Mouse (Mus musculus) CD4-positive, CD25-positive, alpha-beta regulatory T cell, adult 4 months (primary cell): ENCODE data around the gene Pdcd6ip. TPM values are rescaled to one million over a fixed set of nuclear protein-coding genes. Genes with fewer than 3 reads are reported as not detected.
"Not testable (repeated sequence)": the region's sequence is repeated elsewhere in the genome, so short reads cannot be mapped to it uniquely, and the experiment has no call there.

Experiments used
- ATAC-seq: one replicate; pipeline ENCODE4 v1.8.0; 2017
- polyA plus RNA-seq, 2 experiments: library from polyadenylated mRNA; unstranded; fragments of 100-300 nt; shearing (Covaris generic); gene quantifications; one replicate each; pipeline ENCODE4 v1.2.1; 2017

Gene Pdcd6ip
- polyA plus RNA-seq, 2 experiments from 2014 or later: 36.9 to 40.3 TPM

DNA sequence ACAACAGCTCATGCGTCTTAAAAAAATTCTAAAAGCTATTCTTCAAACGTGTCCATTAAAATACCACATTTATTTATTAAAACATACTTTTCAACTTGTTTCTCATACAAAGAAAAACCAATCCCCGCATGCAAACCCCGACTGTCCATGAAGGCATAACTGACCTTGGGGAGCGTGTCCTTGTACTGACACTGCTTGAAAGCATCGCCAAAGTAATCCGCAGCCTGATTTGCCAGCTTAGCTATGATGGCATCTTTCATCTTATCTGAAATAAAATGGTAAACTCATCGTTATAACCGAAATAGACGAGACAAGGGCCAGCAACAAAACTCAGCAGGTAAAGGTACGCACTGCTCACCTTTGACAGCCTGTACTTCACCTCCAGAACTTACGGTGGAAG lies 20.6 kb downstream of the Pdcd6ip start:
- ATAC-seq: no peak

DNA sequence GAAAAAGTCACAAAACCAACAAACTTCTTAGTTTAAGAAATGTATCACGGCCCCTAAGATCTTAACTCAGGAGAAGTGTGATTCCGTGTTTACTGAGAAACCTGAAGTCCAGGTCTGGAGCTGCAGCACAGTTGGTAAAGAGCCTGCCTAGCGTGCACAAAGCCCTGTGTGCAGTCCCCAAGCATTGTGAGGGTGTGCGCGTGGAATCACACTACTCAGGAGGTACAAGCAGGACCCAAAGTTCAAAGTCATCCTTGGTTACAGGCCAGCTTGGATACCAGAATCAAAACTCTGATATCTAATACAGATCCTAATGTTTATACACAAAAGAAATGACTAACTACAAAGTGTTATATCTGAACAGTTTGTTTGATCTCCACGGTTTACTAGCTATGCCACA lies 34.3 kb downstream of the Pdcd6ip start:
- ATAC-seq: no peak

DNA sequence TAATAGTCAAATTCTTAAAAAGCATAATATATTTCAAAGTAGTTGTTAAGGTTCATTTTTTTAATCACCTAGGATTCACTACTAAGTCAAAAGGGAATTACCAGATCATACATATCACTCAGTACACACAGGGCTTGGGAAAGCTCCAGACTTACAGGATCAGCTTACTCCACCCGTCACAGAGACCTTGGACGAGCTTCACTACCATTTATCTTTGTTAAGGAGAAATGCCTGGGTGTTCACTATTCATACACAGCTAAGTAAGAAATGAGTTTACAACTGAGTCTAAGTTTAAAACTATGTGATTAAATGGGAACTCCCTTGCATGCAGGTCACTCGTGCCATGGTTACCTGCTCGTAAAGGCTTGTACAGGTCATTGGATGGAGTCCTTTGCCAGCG lies 35.7 kb downstream of the Pdcd6ip start:
- no peak for ATAC-seq

DNA sequence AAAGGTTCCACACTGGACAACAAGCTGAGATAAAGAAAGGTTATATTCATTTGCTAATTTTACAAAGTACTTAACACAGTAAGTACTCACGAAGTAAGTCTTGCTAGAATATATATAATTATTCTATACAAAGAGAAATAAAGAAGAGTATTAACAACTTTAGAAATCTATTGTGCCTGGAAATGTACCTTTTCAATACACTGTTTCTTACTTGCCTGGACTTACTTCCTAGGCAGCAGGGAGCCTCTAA lies 37.3 kb downstream of the Pdcd6ip start:
- no peak for ATAC-seq

DNA sequence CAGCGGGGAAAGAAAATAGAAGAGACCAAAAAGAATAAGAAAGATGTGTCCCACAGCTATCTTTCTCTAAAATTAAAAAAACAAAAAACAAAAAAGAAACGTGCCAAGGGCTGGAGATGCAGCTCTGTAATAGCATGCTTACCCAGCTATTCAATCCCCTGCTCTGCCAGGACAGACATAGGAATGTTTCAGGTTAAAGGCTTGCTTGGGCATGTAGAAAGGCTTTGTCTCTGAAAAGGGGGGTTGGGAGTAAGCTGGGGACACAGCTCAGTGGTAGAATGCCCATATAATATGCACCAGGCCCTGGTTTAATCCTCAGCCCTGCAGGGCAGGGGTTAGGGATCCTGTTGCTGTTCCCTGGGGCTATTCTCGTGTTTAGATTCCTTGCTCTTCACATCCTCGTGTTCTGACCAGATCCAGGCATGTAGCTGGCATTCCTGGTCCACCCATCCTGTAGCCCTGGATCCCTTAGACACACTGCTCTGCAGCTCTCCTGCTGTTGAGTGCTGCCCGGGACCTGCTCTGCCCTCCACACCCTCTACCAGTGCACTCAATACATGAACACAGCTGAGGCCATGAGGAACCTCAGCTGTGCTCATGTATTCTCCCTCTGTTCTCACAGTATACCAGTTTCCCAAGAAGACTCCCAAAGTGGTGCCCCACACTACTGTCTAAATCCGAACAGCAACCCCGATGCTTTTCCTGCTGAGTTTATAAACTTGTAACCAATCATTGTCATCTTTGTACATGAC lies 37.8 kb downstream of the Pdcd6ip start:
- ATAC-seq: no peak

DNA sequence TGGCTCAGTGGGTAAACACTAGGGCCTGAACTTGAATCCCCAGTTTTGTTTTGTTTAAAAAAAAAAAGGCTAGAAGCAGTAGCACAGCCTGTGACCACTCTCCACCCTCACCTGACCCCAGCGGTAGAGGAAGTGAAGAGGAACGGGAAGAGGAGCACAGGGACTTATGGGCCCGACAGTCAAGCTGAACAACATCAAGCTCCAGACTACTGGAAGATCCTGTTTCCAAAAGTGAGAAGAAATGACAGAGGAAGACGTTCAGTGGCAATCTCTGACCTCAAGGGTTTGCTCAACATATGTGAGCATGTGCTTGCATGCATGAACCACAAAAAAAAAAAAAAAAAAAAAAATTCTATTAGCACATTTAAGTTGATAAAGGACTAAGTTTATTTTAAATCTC lies 44.6 kb downstream of the Pdcd6ip start:
- no peak for ATAC-seq

DNA sequence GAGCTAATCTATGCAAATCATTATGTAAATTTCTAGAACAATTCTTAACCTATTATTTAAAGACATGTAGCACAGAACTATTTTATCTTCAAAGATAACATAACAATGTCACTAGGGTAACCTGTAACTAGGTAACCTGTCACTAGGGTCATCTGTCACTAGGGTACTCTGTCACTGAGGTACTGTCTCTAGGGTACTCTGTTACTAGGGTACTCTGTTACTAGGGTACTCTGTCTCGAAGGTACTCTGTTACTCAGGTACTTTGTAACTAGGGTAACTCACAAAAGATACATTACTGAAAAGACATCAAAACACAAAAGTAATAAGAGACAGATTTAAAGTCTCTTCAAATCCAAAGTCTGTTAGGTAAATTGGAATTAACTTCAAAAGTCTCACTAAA lies 50.2 kb downstream of the Pdcd6ip start:
- ATAC-seq: no peak

DNA sequence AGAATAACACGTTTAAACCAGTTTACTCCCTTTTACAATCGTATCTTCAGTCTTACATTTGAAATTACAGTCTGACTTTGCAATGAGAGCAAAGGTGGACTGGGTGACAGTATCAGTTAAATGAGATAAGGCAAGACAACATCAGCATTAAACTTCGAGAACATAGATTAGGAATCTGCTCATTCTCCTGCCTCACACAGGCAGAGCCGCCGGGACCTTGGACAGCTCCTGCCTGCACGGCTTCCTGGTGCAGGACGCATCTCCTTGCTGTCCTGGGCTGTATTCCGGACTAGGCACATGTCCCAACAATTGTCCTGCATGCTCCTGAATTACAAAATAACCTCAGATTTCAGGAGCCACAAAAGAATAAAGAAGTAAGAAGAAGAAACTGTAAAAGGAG lies 54.5 kb downstream of the Pdcd6ip start:
- ATAC-seq: no peak

DNA sequence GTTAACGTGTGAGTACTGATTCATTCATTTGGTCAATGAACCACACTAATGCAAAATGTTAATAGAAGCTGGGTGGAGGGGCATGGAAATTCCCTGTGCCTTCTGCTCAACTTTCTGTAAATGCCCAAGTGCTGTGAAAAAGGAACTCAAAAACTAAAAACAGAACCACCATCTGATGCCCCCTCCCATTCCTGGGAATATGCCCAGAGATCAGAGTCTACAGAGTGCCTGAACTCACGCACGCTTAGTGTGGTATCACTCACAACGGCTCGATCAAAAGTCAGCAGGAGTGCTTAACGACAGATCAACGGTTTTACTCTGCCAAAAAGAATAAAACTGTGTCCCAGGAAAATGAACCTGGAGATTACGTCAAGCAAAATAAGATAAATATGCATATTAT lies 57.3 kb downstream of the Pdcd6ip start:
- ATAC-seq: no peak

DNA sequence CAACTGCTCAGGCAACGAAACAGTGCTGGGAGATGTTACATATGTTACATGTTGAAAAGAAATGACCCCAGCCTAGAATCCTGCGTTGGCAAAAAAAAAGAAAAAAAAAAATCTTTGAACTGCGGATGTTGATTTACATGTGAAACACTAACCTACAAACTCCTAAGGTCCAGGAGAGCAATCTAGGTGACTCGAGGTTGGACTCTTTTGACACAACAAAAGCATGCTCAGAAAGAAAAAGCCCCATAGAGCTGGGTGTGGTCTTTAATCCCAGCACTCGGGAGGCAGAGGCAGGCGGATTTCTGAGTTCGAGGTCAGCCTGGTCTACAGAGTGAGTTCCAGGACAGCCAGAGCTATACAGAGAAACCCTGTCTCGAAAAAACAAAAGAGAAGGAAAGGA lies 58.8 kb downstream of the Pdcd6ip start:
- not testable (repeated sequence) for ATAC-seq

DNA sequence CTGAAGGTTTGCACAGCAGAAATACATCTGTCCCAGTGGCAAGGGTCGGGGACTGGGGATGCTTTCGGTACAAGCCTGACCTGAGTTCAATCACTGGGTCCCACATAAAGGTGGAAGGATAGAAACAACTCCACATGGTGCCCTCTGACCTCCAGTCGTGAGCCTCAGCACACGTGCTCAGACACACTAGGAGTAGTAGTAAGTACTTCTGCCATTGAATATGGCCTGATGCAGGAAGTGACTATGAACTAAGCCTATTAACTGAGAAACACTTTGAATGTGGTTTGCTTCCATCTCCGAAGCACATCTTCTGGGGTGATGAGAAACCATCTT lies 62.3 kb downstream of the Pdcd6ip start:
- ATAC-seq: no peak

DNA sequence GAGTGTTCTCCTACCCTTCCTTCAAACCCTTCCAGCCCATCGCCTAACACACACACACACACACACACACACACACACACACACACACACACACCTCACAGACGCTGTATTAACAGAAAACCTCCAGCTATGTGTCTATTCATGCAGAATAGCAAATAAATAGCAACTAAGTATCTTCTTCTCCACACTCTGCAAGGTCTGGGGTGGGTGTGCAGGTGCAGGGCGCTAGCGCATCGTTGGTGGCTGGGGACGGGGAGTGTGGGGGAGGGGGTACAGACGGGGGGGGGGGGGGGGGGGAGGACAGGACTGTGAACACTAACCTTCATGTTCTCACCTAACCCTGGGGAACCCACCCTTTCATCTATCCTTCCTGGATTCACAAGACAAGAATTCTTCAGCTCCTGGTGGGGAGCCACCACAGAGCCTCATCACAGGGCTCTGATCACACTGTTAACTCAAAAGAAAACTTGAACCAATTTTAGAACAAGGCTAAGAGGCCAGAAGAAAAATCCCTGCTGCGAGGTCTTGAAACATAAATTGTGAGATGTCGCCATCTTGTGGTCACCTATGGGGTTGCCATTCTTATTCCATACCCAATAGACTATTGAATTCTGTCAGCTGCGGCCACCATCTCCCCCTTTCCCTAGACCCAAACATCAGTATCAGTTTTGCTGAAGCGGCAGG lies 62.8 kb downstream of the Pdcd6ip start:
- peak; percentile 32 for ATAC-seq

DNA sequence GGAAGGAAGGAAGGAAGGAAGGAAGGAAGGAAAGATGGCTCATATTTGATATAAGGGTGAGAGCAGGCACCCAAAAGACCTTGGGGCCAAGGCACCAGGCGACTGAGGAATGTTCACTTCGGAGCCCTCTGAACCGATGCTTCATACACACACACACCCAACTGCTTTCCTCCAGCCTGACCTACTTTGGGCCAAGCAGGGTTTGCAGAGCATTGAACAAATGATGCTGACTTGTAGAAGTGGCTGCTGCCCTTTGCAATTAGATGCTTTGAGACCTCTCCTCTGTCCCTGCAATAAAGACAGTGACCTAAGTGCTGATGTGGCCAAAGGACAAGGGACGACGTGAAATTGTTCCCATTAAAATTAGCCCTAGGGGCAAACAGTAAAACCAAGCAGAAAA lies 63.4 kb downstream of the Pdcd6ip start:
- no peak for ATAC-seq

DNA sequence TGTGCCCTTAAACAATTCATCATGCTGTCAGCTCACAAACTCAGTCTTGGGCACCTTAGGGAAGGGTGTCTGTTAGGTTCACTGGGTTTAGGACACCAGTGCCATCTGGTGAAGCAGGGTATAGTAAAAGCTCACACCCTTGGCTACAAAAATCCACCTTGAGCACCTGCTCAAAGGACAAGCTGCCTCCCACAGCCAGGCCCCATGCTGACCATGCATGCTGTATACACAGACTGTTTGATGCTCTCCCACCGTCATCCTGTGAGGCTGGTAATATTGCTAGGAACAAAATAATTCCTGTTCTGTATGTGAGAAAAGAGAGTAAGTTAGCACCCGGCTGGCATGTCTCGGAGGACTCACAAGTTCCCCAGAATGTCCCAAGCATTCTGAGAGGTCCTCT lies 64.0 kb downstream of the Pdcd6ip start:
- ATAC-seq: no peak

DNA sequence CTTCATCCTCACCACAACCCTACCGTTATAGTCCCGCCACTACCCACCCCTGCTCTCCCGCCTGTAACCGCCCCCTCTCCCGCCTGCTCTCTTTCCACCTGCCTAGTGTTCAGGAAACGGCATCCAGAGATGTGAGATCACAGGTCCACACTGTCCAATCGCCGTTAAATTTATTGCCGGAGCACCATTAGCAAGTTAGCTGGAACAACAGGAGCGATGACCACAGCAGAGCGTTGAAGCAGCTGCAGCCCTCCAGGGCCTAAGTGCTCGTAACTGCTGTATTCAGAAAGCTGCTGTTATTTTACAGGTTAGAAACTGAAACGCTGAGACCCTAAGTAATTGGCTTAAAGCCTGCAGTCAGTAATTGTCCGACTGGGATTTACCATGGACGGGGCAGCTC lies 64.4 kb downstream of the Pdcd6ip start:
- ATAC-seq: no peak

DNA sequence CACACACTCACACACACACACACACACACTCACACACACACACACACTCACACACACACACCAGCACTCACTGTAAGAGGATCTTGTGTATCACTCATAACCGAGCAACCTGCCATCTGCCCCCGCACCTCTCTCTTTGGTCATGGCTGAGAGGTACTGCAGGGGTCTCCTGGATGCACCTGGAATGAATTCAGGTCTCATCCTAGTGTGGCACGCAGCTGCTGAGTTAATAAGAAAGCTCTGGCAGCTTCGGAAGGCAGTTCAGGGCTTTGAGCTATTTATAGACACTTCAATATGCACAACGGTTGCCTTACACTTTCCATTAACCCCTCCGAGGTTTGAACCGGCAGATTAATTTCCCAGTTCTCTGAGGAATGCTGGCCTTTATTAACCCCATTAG lies 73.1 kb downstream of the Pdcd6ip start:
- no peak for ATAC-seq

DNA sequence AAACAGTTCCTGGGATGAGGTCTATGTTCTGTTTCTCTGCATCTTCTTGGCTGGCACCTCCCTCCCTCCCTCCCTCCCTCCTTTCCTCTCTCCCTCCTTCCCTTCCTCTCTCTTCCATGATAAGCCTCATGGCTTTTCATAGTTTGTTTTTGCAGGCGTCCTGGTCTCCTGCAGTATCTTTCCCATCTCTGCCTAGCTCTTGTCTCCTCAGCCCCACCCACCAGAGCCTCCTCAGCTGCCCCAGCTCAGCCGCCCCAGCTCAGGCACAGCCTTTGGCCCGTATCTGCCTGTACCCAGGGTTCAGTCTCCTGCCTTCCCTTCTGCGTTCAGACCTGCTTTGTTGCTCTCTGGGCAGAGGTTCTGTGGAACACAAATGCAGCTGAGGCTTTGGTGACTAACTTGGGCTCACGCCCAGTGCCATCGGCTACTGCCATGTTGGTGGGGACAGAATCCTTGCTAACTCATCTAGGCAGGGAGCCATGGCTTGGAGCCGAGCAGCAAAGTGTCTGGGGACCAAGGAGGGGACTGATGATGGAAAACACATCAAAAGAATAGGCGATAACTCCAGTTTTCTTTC lies 74.8 kb downstream of the Pdcd6ip start:
- ATAC-seq: no peak

DNA sequence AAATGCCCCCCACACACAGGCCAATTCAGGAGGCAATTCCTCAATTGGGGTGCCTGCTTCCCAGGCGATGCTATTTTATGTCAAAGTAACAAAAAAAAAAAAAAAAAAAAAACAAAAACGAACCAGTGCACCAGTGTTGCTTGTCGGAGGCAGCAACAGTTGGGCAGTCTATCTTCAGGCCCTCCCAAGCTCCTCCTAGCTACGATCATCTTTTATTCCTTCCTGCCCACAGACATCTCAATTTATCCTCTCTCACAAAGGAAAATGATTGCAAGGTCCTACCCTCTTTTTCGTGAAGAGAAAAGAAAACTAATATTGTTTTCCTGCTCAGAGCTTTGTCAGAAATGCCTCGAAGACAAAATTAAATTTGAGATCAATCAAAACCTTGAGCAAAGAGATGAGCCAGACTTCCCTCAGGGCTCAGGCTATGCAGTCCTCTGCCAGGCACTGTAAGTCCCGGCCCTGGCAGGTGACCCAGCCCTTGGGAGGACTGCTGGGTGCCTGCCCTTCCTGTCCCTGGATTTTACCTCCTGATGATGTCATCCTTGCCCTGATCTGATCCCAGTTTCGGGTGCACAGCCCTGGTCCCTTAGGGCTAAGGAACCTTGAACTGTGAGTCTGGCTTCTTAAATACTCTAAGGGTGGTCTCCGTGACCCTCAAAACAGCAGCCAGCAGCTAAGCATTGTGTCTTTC lies 75.6 kb downstream of the Pdcd6ip start:
- no peak for ATAC-seq

DNA sequence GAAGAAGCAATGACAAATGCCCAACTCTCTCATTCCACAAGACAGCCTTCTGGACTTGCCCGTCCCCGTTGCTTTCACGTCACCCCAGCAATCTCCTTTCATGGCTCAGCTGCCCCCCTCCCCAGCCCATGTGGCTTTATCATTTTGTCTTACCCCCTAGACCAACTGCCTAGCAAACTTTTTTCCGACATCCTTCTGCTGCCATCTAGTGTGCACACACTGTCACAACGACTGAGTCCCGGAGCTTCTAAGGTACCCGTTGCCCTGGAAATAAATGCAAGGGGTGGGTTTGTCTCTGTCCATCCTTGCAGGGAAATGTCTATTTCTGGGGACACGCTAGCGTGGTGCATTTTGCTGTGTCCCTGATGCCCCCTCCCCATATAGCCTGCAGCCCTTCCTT lies 78.4 kb downstream of the Pdcd6ip start:
- ATAC-seq: no peak

DNA sequence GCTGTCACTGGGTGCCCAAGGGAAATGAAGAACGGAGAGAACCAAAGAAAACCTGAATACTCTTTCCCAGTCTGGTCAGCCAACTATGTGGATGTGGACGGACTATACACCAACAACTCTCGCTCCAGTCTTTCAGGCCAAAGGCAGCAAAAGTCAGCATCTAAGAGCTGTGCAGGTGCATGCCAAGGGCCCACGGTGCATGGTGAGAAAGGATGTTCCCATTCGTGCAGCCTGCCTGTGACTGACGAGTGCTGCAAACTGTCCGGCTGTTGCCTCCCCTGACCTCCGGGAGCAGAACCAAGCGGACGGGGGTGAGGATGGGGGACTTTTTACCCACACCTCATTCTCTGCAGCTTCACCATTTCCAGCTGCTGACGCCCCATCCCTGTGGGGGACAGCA lies 78.9 kb downstream of the Pdcd6ip start:
- ATAC-seq: no peak

DNA sequence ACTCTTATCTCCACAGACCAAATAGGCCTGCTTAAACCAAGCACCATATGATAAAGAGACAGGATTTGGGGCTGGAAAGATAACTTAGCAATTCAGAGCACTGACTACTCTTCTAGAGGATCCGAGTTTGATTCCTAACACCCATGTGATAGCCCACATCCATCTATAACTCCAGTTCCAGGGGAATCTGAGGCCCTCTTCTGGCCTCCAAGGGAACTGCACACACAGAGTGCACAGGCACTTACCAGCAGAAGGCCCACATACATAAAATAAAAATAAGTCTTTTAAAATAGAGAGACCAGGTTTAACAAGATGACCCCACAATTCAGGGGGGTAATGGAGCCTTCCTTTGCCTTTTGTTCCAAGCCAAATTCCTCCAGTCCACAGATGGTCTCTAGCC lies 79.3 kb downstream of the Pdcd6ip start:
- no peak for ATAC-seq

DNA sequence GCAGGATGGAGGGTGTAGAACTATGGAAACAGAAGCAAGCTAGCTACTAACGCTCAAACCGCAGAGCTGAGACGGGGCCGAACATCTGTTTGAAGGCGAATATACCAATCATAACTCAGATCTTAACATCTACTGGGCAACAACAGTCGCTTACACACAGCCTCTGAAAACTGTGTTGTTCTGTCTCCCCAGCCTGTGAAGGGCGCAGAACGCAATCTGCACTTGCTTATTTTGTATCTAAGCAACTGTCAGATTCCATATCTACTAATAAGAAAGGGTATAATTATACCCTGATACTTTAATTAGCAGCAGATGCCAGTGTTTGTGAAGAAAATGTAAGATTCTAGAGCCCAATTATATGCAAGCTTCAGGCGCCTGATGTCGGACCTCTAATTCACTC lies 81.3 kb downstream of the Pdcd6ip start:
- ATAC-seq: no peak

DNA sequence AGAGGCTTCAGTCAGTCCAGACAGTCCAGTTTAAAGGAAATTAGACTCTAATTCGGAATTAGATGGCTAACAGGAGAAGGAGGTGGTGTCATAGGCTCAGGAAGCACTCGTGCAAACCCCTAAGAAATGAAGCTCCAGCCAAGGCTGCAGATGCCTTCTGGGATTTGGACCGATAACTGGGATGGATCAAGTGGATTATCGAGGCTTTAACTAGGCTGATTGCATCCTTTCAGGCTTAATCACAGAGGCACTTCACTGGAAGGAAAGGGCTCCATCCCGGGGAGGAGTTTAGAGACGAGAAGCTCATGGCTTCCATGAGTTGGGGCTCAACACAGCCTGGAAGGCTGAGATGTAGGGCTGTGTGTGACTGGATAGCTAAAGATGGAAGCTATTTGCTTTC lies 84.0 kb downstream of the Pdcd6ip start:
- ATAC-seq: no peak

DNA sequence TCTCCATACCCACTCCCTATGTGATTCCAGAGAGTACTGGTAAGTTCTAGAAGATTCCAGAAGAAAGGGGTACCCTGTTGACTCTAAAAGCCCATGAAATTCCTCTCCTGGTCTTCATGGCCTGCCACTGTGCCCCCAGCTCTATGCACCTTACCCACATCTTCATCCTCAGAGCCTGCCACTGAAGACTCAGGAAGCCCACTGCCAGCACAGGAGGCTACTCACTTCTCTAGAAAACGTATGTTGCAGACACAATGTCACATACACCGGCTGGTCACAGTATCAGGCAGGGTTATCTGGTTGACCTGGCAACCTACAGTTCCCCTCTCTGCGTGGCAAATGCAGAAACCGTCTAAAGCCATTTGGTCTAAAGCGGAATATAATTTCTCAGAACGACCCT lies 91.0 kb downstream of the Pdcd6ip start:
- ATAC-seq: no peak
